Mouse (Mus musculus) liver, embryonic 15.5 days (tissue): ENCODE results near the gene Tmem163. TPM values are rescaled to one million over a fixed set of nuclear protein-coding genes. Genes with fewer than 3 reads are reported as not detected.

Experiments
- ATAC-seq: fragments of 200-750 bp; cut with Nextera tagmentation; 2 replicates; pipeline ENCODE4 v1.8.0; 2017; ENCODE audit warnings: moderate number of reproducible peaks, mild to moderate bottlenecking, moderate library complexity; ENCODE audit not compliant: insufficient read depth
- H3K27ac ChIP-seq: fragments of 300-500 bp; sonication (generic); replicated peaks from 2 replicates; pipeline ENCODE4 v1.5.1; 2015; ENCODE audit warnings: mild to moderate bottlenecking, inconsistent platforms
- H3K27me3 ChIP-seq: fragments of 300-500 bp; sonication (generic); 2 replicates; pipeline ENCODE4 v1.6.1; 2015; ENCODE audit warnings: mild to moderate bottlenecking, inconsistent platforms
- H3K36me3 ChIP-seq: fragments of 300-500 bp; sonication (generic); replicated peaks from 2 replicates; pipeline ENCODE4 v1.6.1; 2015; ENCODE audit warnings: moderate library complexity, mild to moderate bottlenecking, inconsistent platforms
- H3K4me1 ChIP-seq: fragments of 300-500 bp; sonication (generic); replicated peaks from 2 replicates; pipeline ENCODE4 v1.6.1; 2015; ENCODE audit warnings: inconsistent platforms
- H3K4me2 ChIP-seq: fragments of 300-500 bp; sonication (generic); 2 replicates; pipeline ENCODE4 v1.6.1; 2015; ENCODE audit warnings: moderate library complexity, mild to moderate bottlenecking, inconsistent platforms
- H3K4me3 ChIP-seq: fragments of 300-500 bp; sonication (generic); replicated peaks from 2 replicates; pipeline ENCODE4 v1.5.1; 2015; ENCODE audit warnings: mild to moderate bottlenecking, inconsistent platforms
- H3K9ac ChIP-seq: fragments of 300-500 bp; sonication (generic); 2 replicates; pipeline ENCODE4 v1.6.1; 2015; ENCODE audit warnings: moderate library complexity, mild to moderate bottlenecking, inconsistent platforms
- H3K9me3 ChIP-seq: fragments of 300-500 bp; sonication (generic); replicated peaks from 2 replicates; pipeline ENCODE4 v1.6.1; 2016; ENCODE audit warnings: inconsistent platforms
- WGBS: fragments of 180-500 bp; shearing (Covaris S2); methylation state at CpG from one replicate; pipeline ENCODE4 v1.1.7; 2015; ENCODE audit warnings: mixed read lengths; ENCODE audit not compliant: insufficient replicate concordance; 5-methylcytosine and 5-hydroxymethylcytosine counted together
- polyA plus RNA-seq: library from polyadenylated mRNA; unstranded; fragments of >200 nt; fragmentation: Nextera tagmentation; extraction: Ambion mirVana; gene quantifications from 2 replicates; pipeline ENCODE4 v1.2.1, GENCODE M21; 2015

The Tmem163 gene
- polyA plus RNA-seq, 1 experiment from 2014 or later, result 0.26 TPM

DNA sequence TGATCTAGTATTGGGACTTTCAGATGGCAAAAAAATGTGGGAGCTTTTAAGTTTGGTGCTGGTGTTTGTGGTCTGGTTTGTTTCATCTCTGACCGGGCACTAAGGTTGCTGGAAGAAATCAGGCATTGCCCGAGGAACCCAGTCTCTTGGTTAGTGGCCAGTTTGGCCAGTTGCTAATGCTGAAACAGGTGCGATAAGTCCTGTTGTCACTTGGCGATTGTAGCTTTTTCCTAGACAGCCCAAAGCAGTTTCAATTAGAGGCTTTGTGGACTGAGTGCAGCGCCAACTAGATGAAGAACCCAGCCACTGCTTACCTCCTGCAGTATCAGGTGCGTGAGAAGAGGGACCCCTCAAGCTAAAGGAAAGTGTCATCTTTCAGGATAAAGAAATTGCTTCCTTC lies 226.0 kb downstream of the Tmem163 start:
- Histone ChIP-seq H3K27me3 (no peaks in the 10 kb centered on the region), H3K9ac (no peak overlapping the region), H3K36me3 (no peaks in the 10 kb centered on the region), H3K4me1 (no peaks in the 10 kb centered on the region), H3K9me3 (no peaks in the 10 kb centered on the region), H3K4me3 (no peak overlapping the region), H3K4me2 (no peak overlapping the region), H3K27ac (no peak overlapping the region)
- ATAC-seq, result no peak
- 76% methylated on average over 6 of the region's 6 CpGs for WGBS

DNA sequence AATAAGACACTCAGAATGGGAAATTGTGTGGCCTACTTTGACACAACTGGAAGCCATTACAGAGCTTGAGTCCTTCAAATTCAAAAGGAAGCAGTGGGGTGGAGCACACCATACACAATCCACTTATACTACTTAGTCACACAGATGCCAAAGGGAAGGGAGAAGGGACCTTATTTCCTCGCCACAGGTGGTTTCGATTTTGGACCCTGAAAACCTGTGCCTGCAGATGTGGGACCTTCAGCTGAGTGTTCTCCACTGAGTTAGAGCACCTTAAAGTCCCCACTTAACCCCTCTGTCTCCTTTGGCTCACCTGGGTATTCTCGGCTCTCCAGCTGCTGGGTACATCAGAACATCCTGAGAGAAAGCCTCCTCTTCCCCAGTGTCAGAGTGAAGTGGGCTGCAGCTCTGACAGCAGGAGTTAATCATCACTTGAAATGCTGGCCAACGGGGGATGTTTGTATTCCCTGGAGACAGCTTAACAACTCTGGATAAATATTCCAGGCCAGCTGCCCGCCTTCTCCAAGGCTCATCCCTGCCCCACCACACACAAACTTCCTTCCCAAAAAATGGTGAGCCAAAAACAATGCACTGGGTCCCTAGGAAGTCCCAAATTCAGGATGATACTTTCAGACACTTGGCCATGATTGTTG lies 234.4 kb downstream of the Tmem163 start:
- WGBS, result 56% methylated on average over 5 of the region's 5 CpGs
- Histone ChIP-seq H3K27ac (no peak overlapping the region), H3K9me3 (no peaks in the 10 kb centered on the region), H3K27me3 (no peaks in the 10 kb centered on the region), H3K4me3 (no peak overlapping the region), H3K9ac (no peak overlapping the region), H3K36me3 (no peaks in the 10 kb centered on the region), H3K4me1 (no peaks in the 10 kb centered on the region), H3K4me2 (no peak overlapping the region)
- no peak for ATAC-seq

DNA sequence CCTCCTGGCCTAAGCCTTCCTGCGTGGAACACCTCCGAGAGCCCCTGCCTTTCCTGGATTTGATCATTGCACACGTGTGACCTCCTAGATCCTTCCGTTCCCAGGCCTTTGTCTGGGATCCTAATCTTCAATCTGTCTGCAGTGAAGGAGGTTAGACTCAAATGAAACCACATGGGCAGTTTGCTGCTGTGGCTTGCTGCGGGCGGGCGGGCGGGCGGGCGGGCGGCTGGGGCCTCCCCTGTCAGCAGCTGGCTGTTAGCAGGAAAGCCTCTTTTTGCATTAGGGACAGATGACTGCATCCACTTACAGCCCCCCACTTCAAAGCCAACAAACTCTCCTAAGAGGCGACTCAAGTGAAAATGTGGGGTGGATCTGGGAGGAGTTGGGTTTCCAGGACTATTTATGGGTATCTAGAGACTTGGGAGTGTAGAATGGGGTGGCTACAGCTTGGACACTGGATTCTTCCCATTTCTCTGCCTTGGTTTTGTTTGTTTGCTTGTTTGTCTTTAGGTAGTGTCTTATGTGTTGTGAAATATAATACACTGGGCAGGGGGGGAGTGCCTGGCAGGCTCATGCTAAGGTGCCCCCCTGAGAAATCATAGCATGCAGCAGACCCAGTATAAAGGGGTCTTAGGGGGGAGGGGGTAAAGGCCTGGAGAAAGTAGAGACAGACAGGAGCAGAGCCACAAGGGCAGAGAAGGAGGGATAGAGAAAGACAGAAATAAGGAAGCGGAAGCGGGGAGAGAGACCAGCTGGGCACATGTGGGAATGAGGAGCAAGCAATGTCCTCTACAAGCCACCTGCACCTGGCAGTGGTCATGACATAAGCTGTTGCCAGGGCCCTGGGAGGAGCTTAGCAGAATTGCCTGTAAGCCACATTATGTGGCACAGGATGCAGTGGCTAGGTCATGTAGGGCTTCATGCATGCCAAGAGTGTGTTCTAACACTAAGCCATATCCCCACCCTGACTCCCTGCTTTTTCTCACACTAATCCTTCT lies 236.2 kb downstream of the Tmem163 start:
- H3K9me3 ChIP-seq, result no peaks in the 10 kb centered on the region
- H3K4me1 ChIP-seq, result no peaks in the 10 kb centered on the region
- H3K4me2 ChIP-seq, result no peak overlapping the region
- no peak overlapping the region for H3K4me3 ChIP-seq
- 52% methylated on average over 14 of the region's 14 CpGs for WGBS
- no peak overlapping the region for H3K27ac ChIP-seq
- ATAC-seq, result no peak
- no peak overlapping the region for H3K9ac ChIP-seq
- H3K27me3 ChIP-seq, result no peaks in the 10 kb centered on the region
- H3K36me3 ChIP-seq, result no peaks in the 10 kb centered on the region

DNA sequence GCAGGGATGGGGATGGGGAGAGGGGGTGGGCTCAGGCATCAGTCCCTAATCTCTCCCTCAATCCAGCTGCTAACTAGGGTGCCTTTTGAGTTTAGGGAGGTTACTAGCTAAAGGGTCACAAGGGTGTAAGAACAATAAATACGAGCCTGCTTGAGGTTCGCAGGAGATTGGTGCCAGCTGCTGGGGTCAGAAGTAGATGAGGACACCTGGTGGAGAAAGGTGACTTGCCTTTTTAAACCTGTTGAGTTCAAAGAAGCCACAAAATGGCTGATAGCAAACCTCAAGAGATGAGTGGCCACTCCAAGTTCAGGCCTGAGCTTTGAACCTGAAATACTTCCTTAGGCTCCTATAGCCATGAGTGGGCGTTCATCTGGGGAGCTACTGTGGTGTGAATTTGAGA lies 237.6 kb downstream of the Tmem163 start:
- 60% methylated on average over 3 of the region's 3 CpGs for WGBS
- H3K4me3 ChIP-seq, result no peak overlapping the region
- no peaks in the 10 kb centered on the region for H3K36me3 ChIP-seq
- H3K4me1 ChIP-seq, result no peaks in the 10 kb centered on the region
- H3K27me3 ChIP-seq, result no peaks in the 10 kb centered on the region
- no peak overlapping the region for H3K9ac ChIP-seq
- ATAC-seq, result no peak
- no peak overlapping the region for H3K4me2 ChIP-seq
- no peaks in the 10 kb centered on the region for H3K9me3 ChIP-seq
- no peak overlapping the region for H3K27ac ChIP-seq

DNA sequence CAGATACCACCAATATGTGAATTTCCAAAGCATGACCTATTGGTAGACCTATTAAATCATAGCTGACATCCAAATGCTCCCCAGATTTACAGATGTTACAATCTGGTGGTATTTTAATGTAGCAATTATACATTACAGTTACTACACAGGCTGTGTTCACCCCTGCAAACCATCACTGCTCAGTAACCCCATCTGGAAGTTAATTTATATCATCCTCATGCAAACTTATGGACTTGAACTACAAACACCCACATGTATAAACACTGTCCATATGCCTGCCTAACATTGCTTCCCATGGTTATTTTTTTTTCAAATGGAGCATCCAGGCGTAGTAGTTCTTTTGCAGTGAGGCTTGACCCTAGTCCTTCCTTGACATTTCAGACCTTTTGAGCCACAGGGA lies 238.3 kb downstream of the Tmem163 start:
- ATAC-seq, result no peak
- Histone ChIP-seq H3K36me3 (no peaks in the 10 kb centered on the region), H3K4me2 (no peak overlapping the region), H3K4me1 (no peaks in the 10 kb centered on the region), H3K9me3 (no peaks in the 10 kb centered on the region), H3K4me3 (no peak overlapping the region), H3K27me3 (no peaks in the 10 kb centered on the region), H3K27ac (no peak overlapping the region), H3K9ac (no peak overlapping the region)
- WGBS, result 43% methylated on average over 1 of the region's 1 CpGs

DNA sequence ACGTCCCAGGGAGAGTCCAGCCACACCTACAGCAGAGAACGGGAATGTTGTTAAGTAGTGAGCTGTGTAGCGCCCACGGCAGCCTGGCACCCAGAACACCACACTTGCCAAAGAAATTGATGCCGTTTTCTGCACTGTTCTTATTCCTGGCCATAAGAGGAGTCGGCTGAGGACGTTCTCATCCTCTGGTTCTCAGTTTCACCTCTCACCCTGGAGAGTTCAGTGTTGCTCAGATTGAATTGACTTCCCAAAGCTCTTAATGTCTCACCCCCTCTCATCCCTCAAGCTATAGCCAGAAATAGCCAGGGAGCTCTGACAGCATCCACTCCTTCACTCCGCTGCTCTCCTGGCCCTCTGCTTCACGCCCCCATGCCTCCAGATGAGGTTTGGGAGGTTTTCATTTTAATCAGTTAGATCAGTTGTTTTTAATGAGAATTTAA lies 239.9 kb downstream of the Tmem163 start:
- Histone ChIP-seq H3K4me2 (no peak overlapping the region), H3K36me3 (no peaks in the 10 kb centered on the region), H3K9ac (no peak overlapping the region), H3K27ac (no peak overlapping the region), H3K9me3 (no peaks in the 10 kb centered on the region), H3K4me1 (no peaks in the 10 kb centered on the region), H3K4me3 (no peak overlapping the region), H3K27me3 (no peaks in the 10 kb centered on the region)
- 75% methylated on average over 9 of the region's 9 CpGs for WGBS
- ATAC-seq, result no peak

DNA sequence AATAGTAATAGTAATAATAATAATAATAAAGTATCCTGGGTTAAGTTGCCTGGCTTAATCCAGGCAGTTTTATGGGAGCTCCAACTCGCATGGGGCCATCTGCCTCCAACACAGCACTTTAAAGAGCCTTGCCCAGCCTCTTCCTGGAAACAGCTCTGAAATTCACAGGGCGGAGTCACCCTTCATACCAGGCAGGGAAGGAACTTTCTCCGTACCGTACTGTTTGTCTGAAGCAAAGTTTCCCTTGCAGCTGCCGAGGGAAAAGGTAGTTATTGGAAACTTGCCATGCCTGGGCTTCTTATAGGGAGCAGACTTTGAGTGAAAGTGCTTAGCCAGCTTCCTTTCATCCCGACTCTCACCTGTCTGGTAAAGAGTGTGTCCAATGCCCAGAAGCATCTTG lies 242.3 kb downstream of the Tmem163 start:
- Histone ChIP-seq H3K9me3 (no peaks in the 10 kb centered on the region), H3K27me3 (no peaks in the 10 kb centered on the region), H3K36me3 (no peaks in the 10 kb centered on the region), H3K4me1 (no peaks in the 10 kb centered on the region), H3K9ac (no peak overlapping the region), H3K27ac (no peak overlapping the region), H3K4me3 (no peak overlapping the region), H3K4me2 (no peak overlapping the region)
- ATAC-seq, result no peak
- 59% methylated on average over 6 of the region's 6 CpGs for WGBS

Other genes with a start within 250 kb of the Tmem163 start
- 5.7 and 7.5 TPM in 2 replicates for gene Acmsd, start 49.9 kb upstream of the Tmem163 start, polyA plus RNA-seq
- gene Ccnt2, start 94.6 kb upstream of the Tmem163 start, polyA plus RNA-seq, result 26.5 and 27.4 TPM in 2 replicates
- gene Map3k19, start 175.5 kb upstream of the Tmem163 start, polyA plus RNA-seq, result 0.02 TPM in 1 of 2 replicates, not detected in the other
- 8.2 and 9.1 TPM in 2 replicates for gene Rab3gap1, start 189.2 kb upstream of the Tmem163 start, polyA plus RNA-seq